ENCODE assay signal across 10 mouse cellular contexts in genomic region chr5:131065174-131065573, GRCm38 (mm10).
DNase-seq lines count a peak whose midpoint lies in the region.
"Had no signal": no experiment of that assay in that cellular context is flagged by ENCODE, and none has a peak within 500 bp of the region (broad histone marks: within the 10 kb centered on the region; RNA-seq: fewer than 3 reads in every experiment).

No protein-coding gene starts in this region.

- peak; percentile 88 for DNase-seq in heart, adult 11 months
- no peak for DNase-seq in heart, adult 18-20 months
- DNase-seq in cerebellum, adult 8-10 months = peak; percentile 77
- peak; percentile 68 for DNase-seq in layer of hippocampus, adult 9-10 months (ENCODE audit: low spot score)
- peak; percentile 44 for DNase-seq in right cerebral cortex, postnatal 10 days (ENCODE audit: low spot score in 2 of 2)
- no peak for DNase-seq in kidney, postnatal 25 days
- no peak for DNase-seq in kidney, postnatal 14 days
- DNase-seq in neural tube, embryonic 10.5 days (ENCODE audit: extremely low spot score, low spot score) = no peak
- DNase-seq: adrenal gland, adult 2 months; lung, adult 2 months had no signal

Comparison
In these comparisons a context has a peak if more than half of its experiments do, and no peak if none do; other contexts are left out.
1. DNase-seq: peak in heart, adult 11 months (single experiment), cerebellum, adult 8-10 months (single experiment), layer of hippocampus, adult 9-10 months (single experiment) and right cerebral cortex, postnatal 10 days (2 of 2); none in heart, adult 18-20 months (0 of 2), kidney, postnatal 25 days (0 of 2), kidney, postnatal 14 days (single experiment) and neural tube, embryonic 10.5 days (single experiment).